17 mouse cellular contexts compared by ENCODE assay signal in the genomic region with DNA sequence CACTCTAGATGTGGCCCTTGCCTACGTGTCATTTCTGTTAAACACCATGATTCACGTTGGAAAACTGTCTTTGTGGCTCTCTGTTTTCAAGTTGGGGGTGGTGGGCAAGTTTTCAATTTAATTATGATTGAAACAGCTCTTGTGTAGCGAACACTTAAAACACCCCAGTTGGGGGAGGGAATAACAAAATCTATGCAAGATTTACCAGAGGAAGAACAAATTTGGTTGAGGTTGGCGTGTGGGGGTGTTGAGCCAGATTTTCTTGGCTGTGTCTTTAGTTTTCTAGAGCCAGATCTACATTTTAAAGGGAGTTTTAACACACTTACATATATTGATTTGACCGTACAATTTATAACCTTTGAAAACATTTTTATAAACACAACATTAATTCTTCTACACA.
DNase-seq lines count a peak whose midpoint lies in the region; TF ChIP-seq lines count a peak whose summit lies in the region.
"Had no signal": no experiment of that assay in that cellular context is flagged by ENCODE, and none has a peak within 500 bp of the region (broad histone marks: within the 10 kb centered on the region; RNA-seq: fewer than 3 reads in every experiment).

No protein-coding gene starts in this region.

- peak overlapping the region; percentile 10; the same call in 1 of the 2 replicates for H3K27ac ChIP-seq in gastrocnemius, adult 2 months
- H3K27ac ChIP-seq: limb, embryonic 13.5 days; liver, embryonic 14.5 days; midbrain, embryonic 12.5 days; neural tube, embryonic 12.5 days had no signal

- no peak for TF ChIP-seq CTCF in gastrocnemius, adult 2 months (IDR thresholded peaks at IDR 0.05)

- H3K4me3 ChIP-seq in gastrocnemius, adult 2 months: no peak overlapping the region
- H3K4me3 ChIP-seq: heart, embryonic 12.5 days; hindbrain, embryonic 13.5 days; limb, embryonic 13.5 days; midbrain, embryonic 12.5 days; neural tube, embryonic 12.5 days had no signal

- no peak for DNase-seq in gastrocnemius, adult 2 months
- DNase-seq in gastrocnemius, postnatal 4 days (ENCODE audit: low spot score in 2 of 2): no peak
- peak; percentile 45 for DNase-seq in layer of hippocampus, adult 9-11 months
- no peak for DNase-seq in layer of hippocampus, postnatal 10 days (ENCODE audit: low spot score in 2 of 2)
- DNase-seq in right cerebral cortex, postnatal 25 days: peak; percentile 49
- no peak for DNase-seq in right cerebral cortex, postnatal 10 days (ENCODE audit: low spot score in 2 of 2)
- peak; percentile 86 for DNase-seq in telencephalon, adult 2 months (ENCODE audit: low read depth, low spot score)
- DNase-seq in thymus, postnatal 36 days: no peak
- DNase-seq: adrenal gland, postnatal 25 days; cerebellum, adult 11-12 months; cerebellum, postnatal 36 days had no signal

- intact Hi-C loops in gastrocnemius, adult 2 months (cut with DNase I): loop anchor here (5.0 to 10.0 kb wide), 2 partner anchors 68 to 305 kb away; no protein-coding TSS in a partner anchor

Comparison
In these comparisons a context has a peak if more than half of its experiments do, and no peak if none do; other contexts are left out.
1. DNase-seq: peak in layer of hippocampus, adult 9-11 months (single experiment), right cerebral cortex, postnatal 25 days (single experiment) and telencephalon, adult 2 months (single experiment); none in gastrocnemius, adult 2 months (single experiment), gastrocnemius, postnatal 4 days (0 of 2), layer of hippocampus, postnatal 10 days (0 of 2), right cerebral cortex, postnatal 10 days (0 of 2) and thymus, postnatal 36 days (0 of 2).